Comparison of ENCODE assay signal across 8 mouse cellular contexts in the genomic region with DNA sequence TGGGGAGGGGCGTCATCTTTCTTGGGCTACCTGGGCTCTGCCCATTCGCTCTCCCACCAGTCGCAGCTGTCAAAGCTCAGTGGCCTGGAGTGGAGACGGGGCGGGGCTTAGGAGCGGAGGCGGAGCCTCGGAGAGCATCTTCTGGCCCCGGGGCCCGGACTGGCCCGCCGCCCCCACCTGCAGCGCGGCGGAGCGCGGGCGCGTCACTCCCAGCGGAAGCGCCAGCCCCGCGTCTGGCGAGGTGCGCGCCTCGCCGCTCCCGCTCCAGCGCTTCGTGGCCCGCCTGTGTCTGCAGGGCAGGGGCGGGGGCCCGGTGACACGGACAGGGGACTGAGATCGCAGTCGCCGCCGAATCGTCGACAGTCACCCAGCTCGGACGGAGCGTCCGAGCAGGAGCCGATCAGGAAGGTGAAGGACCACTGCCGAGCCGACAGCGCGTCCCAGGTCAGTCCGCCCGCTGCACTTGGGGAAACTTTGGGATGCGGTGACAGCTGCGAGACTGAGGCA. TPM values are rescaled to one million over a fixed set of nuclear protein-coding genes. Genes with fewer than 3 reads are reported as not detected.
DNase-seq lines count a peak whose midpoint lies in the region; ATAC-seq and TF ChIP-seq lines count a peak whose summit lies in the region.

A gene (plus strand): TSS at position 139 of the 507 bp plus-strand sequence.

- H3K9ac ChIP-seq in heart, embryonic 14.5 days (ENCODE audit: low read length), result peak within 1 kb of the TSS; percentile 56
- H3K9ac ChIP-seq in kidney, postnatal 0 days (ENCODE audit: low read depth, low read length), result peak within 1 kb of the TSS; percentile 23
- H3K9ac ChIP-seq in liver, adult 2 months (ENCODE audit: low read depth, low read length), result no peak within 1 kb of the TSS
- H3K9ac ChIP-seq in midbrain, embryonic 16.5 days (ENCODE audit: low read depth, low read length), result peak within 1 kb of the TSS; percentile 80

- H3K36me3 ChIP-seq in heart, embryonic 14.5 days (ENCODE audit: control insufficient read depth, insufficient read depth, low read length), result no peaks in the 10 kb centered on the region
- H3K36me3 ChIP-seq in kidney, postnatal 0 days (ENCODE audit: insufficient read depth, low read length), result no peaks in the 10 kb centered on the region
- H3K36me3 ChIP-seq in liver, adult 2 months (ENCODE audit: control insufficient read depth, insufficient read depth, low read length), result no peaks in the 10 kb centered on the region
- no peaks in the 10 kb centered on the region for H3K36me3 ChIP-seq in midbrain, embryonic 16.5 days (ENCODE audit: control insufficient read depth, insufficient read depth, low read length)

- H3K27ac ChIP-seq in heart, embryonic 14.5 days (replicated peaks in 1 of 2; ENCODE audit: control insufficient read depth in 1 of 2, insufficient read depth in 1 of 2, low read depth in 2 of 2, low read length in 2 of 2), result no peak within 1 kb of the TSS
- H3K27ac ChIP-seq in kidney, postnatal 0 days, result no peak within 1 kb of the TSS
- H3K27ac ChIP-seq in liver, adult 2 months (replicated peaks; ENCODE audit: insufficient read depth, low read depth, low read length), result no peak within 1 kb of the TSS
- H3K27ac ChIP-seq in midbrain, embryonic 16.5 days (ENCODE audit: low read length), result 0 out of 2 replicates have a peak within 1 kb of the TSS, but pooled peaks have one; percentile 8

- peak within 1 kb of the TSS; percentile 99 for H3K4me2 ChIP-seq in heart, embryonic 14.5 days (ENCODE audit: low read length)
- H3K4me2 ChIP-seq in kidney, postnatal 0 days (ENCODE audit: low read length), result peak within 1 kb of the TSS; percentile 95
- peak within 1 kb of the TSS; percentile 95 for H3K4me2 ChIP-seq in midbrain, embryonic 16.5 days (ENCODE audit: low read length)

- peaks cover 59% of the 10 kb centered on the region for H3K27me3 ChIP-seq in heart, embryonic 14.5 days (ENCODE audit: control insufficient read depth, insufficient read depth, low read length)
- H3K27me3 ChIP-seq in kidney, postnatal 0 days (ENCODE audit: insufficient read depth, low read length), result peaks cover 34% of the 10 kb centered on the region
- H3K27me3 ChIP-seq in liver, adult 2 months (ENCODE audit: control insufficient read depth, insufficient read depth, low read length), result peaks cover 15% of the 10 kb centered on the region
- H3K27me3 ChIP-seq in midbrain, embryonic 16.5 days (ENCODE audit: control insufficient read depth, insufficient read depth, low read depth, low read length), result peaks cover 8% of the 10 kb centered on the region

- peak; percentile 28 for DNase-seq in ovary, postnatal 36 days (ENCODE audit: low spot score)
- DNase-seq in ovary, adult 18-20 months (ENCODE audit: low spot score), result no peak
- DNase-seq in embryo, embryonic 10 days (ENCODE audit: low spot score), result peak; percentile 74
- DNase-seq in kidney, postnatal 0 days (ENCODE audit: low spot score), result peak; percentile 37
- no peak for DNase-seq in liver, adult 2 months (ENCODE audit: extremely low read depth, low read depth, low spot score)
- DNase-seq in thymus, adult 18-20 months, result peak; percentile 11 to 20

- H3K4me1 ChIP-seq in heart, embryonic 14.5 days (ENCODE audit: control insufficient read depth in 2 of 2, insufficient read depth in 2 of 2, low read length in 2 of 2), result peaks cover 4 to 5% of the 10 kb centered on the region in 2 experiments; a peak in 2 of 4 replicates
- H3K4me1 ChIP-seq in kidney, postnatal 0 days (replicated peaks; ENCODE audit: insufficient read depth, low read length), result 0 out of 2 replicates have a peak, but pooled peaks cover 4% of the 10 kb centered on the region
- H3K4me1 ChIP-seq in liver, adult 2 months (ENCODE audit: control insufficient read depth, insufficient read depth, low read length), result peaks cover 6% of the 10 kb centered on the region
- peaks cover 4% of the 10 kb centered on the region for H3K4me1 ChIP-seq in midbrain, embryonic 16.5 days (ENCODE audit: control insufficient read depth, insufficient read depth, low read length)

- H3K9me3 ChIP-seq in heart, embryonic 14.5 days (ENCODE audit: control insufficient read depth, low read length), result no peaks in the 10 kb centered on the region
- H3K9me3 ChIP-seq in kidney, postnatal 0 days (replicated peaks; ENCODE audit: low read length), result no peaks in the 10 kb centered on the region
- H3K9me3 ChIP-seq in midbrain, embryonic 16.5 days (replicated peaks; ENCODE audit: control insufficient read depth, low read length, poor library complexity, severe bottlenecking), result no peaks in the 10 kb centered on the region

- no peak for TF ChIP-seq POLR2A in liver, adult 2 months (IDR thresholded peaks at IDR 0.05; ENCODE audit: extremely low read depth, insufficient read depth, low read length)

- H3K4me3 ChIP-seq in heart, embryonic 14.5 days (ENCODE audit: control insufficient read depth in 1 of 2, insufficient read depth in 1 of 2, low read depth in 1 of 2, low read length in 2 of 2), result peak within 1 kb of the TSS; percentile 59 to 64
- peak within 1 kb of the TSS; percentile 53 for H3K4me3 ChIP-seq in kidney, postnatal 0 days (replicated peaks; ENCODE audit: low read depth, low read length)
- H3K4me3 ChIP-seq in liver, adult 2 months (ENCODE audit: insufficient read depth, low read depth, low read length), result peak within 1 kb of the TSS; percentile 8; the same call in 1 of the 2 replicates
- H3K4me3 ChIP-seq in midbrain, embryonic 16.5 days (ENCODE audit: low read depth, low read length), result peak within 1 kb of the TSS; percentile 78

- no peak for TF ChIP-seq CTCF in kidney, postnatal 0 days (IDR thresholded peaks at IDR 0.05; ENCODE audit: low read depth)
- TF ChIP-seq CTCF in liver, adult 2 months (IDR thresholded peaks at IDR 0.05; ENCODE audit: low read depth, low read length), result no peak

- H3K79me2 ChIP-seq in liver, adult 2 months (ENCODE audit: control insufficient read depth, insufficient read depth, low read length), result no peaks in the 10 kb centered on the region

- WGBS in heart, embryonic 14.5 days, result under 1% methylated on average over 53 of the region's 54 CpGs
- WGBS in kidney, postnatal 0 days, result under 1% methylated on average over 51 of the region's 54 CpGs
- WGBS in liver, adult 2 months, result 1% methylated on average over 54 of the region's 54 CpGs
- WGBS in midbrain, embryonic 16.5 days, result under 1% methylated on average over 44 of the region's 54 CpGs

- peak; percentile 28; the same call in 1 of the 2 replicates for ATAC-seq in heart, embryonic 14.5 days (ENCODE audit: insufficient number of reproducible peaks, insufficient read depth, low FRiP score, low read depth)
- peak; percentile 71 for ATAC-seq in kidney, postnatal 0 days (replicated peaks; ENCODE audit: low FRiP score, low read depth)
- peak; percentile 89 for ATAC-seq in midbrain, embryonic 16.5 days

RNA-seq across cellular contexts. Expression of the gene that starts here (rescaled TPM):
- 0.27 and 0.35 TPM in 2 replicates for polyA plus RNA-seq in heart, embryonic 14.5 days (2014; fragmentation: Nextera tagmentation; extraction: Ambion mirVana)
- 0.28 and 0.39 TPM in 2 replicates for polyA plus RNA-seq in kidney, postnatal 0 days (2015; fragmentation: Nextera tagmentation; extraction: Ambion mirVana)
- total RNA-seq in liver, adult 2 months (2014; rRNA removed), result not detected in 2 replicates
- not detected in 2 replicates for polyA plus RNA-seq in liver, adult 2 months (2012; rRNA removed)
- 3.6 and 3.8 TPM in 2 replicates for polyA plus RNA-seq in midbrain, embryonic 16.5 days (2015; fragmentation: Nextera tagmentation; extraction: Ambion mirVana)

Comparison
In these comparisons a context has a peak if more than half of its experiments do, and no peak if none do; other contexts are left out.
1. DNase-seq: peak in ovary, postnatal 36 days (single experiment), embryo, embryonic 10 days (single experiment) and thymus, adult 18-20 months (2 of 2); none in ovary, adult 18-20 months (single experiment) and liver, adult 2 months (single experiment).
2. Peak in ATAC-seq, H3K4me3 ChIP-seq, H3K9ac ChIP-seq and H3K4me2 ChIP-seq in heart, embryonic 14.5 days; RNA of the gene not detected or under 1 TPM.
3. Peak in DNase-seq, ATAC-seq, H3K4me3 ChIP-seq, H3K9ac ChIP-seq and H3K4me2 ChIP-seq in kidney, postnatal 0 days; RNA of the gene not detected or under 1 TPM.
4. ATAC-seq: peak in every context shown above with its lines; median percentile 89 in midbrain, embryonic 16.5 days; 71 in kidney, postnatal 0 days; 28 in heart, embryonic 14.5 days.
5. H3K4me3 ChIP-seq: peak in every context shown above with its lines; median percentile 78 in midbrain, embryonic 16.5 days; 62 in heart, embryonic 14.5 days; 53 in kidney, postnatal 0 days; 8 in liver, adult 2 months.
6. Peak in every context shown above with its lines, with median percentiles within 50 percentile points of each other: H3K4me2 ChIP-seq.